Mouse (Mus musculus): ENCODE results near the gene Atg4d.
"Not testable (repeated sequence)": the region's sequence is repeated elsewhere in the genome, so short reads cannot be mapped to it uniquely, and the experiment has no call there.

Atg4d gene

DNA sequence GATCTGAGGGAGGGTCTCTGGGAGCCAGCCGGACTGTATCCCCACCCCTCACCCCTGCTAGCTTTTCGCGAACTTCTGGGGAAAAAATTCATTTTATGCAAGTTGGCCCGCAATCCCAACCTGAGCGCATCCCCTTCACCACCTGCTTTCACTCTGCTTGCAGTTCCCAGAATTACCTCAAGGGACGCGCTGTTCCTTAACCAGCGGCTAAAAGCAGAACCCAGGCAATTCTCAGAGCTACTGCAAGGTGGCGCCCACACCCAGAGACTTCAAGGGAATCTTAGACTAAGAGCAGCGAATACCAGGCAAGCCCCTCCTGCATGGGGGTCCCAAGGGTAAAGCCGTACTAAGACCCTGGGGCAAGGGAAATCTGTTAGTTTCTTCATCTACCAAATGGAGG, 23.8 kb upstream of the Atg4d start:
- DNase-seq (ENCODE audit: low spot score), result peak; percentile 87

DNA sequence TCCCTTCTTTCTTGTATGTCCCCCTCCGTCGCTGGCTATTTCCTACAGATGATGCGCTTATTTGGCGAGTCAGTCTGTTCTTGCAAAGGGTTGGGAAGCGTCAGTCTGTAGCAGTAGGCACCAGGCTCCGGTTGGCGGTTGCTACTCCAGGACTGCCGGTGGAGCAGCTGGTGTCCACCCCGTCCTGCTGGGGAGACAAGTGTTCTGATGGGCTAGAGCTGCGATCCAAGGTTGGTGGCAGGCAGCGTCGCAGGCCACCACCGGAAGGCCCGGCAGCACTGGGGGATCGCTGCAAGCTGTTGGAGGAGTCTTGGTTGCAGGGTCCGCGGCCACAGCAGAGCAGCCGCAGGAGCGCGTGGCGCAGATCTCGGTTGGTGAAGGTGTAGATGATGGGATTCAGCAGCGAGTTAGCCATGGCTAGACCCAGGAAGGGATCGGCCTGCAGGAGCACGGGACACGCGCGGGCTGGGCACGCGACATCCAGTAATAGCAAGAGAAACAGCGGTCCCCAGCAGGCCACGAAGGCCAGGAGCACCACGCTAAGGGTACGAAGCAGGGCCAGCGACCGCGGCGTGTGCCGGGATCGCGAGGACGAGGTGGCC, 21.2 kb upstream of the Atg4d start:
- DNase-seq (ENCODE audit: low spot score), result no peak

GRCm38 (mm10) chr9:21244428-21245112, 20.5 kb upstream of the Atg4d start:
- DNase-seq (ENCODE audit: low spot score), result no peak

GRCm38 (mm10) chr9:21245113-21245487, 20.0 kb upstream of the Atg4d start:
- no peak for DNase-seq (ENCODE audit: low spot score)

DNA sequence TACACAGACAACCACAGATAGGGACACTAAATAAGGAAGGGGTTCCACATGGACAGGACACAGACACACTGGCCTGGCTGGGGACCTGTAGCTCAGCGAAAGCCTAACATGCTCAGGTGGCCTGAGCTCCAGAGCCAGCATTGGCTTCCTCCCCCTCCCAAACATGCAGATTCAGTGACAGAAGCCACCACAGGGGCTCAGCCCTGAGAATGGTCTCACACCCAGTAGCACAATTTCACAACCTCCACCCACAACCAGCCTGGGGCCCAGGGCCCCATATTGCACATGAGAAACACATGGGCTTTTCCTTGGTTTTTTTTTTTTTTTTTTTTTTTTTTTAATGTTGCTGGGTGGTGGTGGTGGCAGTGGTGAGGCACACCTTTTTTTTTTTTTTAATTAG, 18.8 kb upstream of the Atg4d start:
- DNase-seq (ENCODE audit: low spot score), result no peak

- no peak for DNase-seq (ENCODE audit: low spot score)
Observed at GRCm38 (mm10) chr9:21248326-21248725, 16.8 kb upstream of the Atg4d start, which contains the start of gene S1pr5. S1pr5 (minus strand) TSS chr9:21248443.

DNA sequence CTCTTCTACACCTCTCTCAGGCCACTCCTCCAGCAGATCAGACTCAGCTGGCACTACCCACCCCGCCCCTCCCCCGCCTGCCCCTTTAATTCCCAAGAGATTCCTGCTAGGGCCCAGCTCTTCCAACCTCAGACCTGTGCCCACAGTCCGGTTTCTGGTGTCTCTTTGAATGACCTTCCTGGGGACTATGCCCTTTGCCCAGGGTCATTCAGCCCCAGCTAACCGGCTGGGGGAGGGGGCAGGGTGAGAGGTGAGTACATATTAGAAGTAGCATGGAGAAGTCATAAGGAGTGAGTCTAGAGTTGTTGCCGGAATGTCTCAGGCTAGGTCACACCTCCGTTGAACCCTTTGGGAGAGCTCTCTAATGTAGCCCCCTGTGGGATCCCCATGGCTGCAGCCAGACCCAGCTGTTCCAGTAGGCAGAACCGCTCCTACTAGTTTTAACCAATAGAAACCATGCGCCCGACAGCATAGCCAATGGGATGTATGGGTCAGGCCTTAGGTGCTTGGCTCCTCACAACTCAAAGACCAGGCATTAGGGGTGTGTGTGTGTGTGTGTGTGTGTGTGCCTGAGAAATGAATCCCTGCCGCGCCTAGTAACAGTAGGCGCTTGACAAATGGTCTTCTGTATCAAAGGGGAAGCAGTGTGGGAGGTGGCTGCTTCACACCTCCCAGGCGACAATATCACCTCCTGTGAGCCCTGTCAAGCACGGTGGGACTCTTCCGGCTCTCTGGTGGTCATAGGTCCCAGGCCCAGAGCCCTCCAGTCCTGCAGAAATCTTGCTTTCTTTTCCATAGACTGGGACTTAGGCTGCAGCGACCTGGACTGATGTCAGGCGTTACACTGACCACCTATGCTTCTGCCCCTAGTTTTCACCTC, 15.2 kb upstream of the Atg4d start:
- DNase-seq (ENCODE audit: low spot score), result no peak

DNA sequence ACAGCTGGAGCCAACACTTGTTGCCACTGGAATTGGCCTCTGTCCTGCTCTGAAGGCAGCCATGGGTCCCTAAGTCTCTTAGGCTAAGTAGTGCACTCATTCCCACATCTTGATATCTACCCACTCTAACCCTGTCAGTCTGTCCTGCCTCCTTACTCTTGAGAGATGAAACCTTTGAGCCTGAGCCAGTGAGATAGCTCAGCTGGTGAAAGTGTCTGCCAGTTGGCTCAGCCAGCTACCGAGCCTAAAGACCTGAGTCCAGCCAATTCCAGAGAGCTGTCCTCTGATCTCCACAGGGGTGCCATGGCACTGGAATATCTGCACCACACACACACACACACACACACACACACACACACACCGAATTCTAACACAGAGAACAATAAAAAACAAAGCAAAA, 14.6 kb upstream of the Atg4d start:
- no peak for DNase-seq (ENCODE audit: low spot score)

- DNase-seq (ENCODE audit: low spot score), result no peak
Observed at GRCm38 (mm10) chr9:21251116-21251735, 13.9 kb upstream of the Atg4d start.

DNA sequence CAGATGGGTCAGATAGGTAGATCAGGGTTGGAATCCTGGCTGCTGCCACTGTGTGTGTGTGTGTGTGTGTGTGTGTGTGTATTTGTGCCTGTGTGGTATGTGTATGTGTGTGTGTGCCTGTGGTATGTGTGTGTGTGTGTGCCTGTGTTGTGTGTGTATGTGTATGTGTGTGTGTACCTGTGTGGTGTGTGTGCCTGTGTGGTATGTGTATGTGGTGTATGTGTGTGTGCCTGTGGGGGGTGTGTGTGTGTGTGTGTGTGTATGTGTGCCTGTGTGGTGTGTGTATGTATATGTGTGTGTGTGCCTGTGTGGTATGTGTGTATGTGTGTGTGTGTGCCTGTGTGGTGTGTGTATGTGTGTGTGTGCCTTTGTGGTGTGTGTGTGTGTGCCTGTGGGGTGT, 10.4 kb upstream of the Atg4d start:
- no peak for DNase-seq (ENCODE audit: low spot score)

- not testable (repeated sequence) for DNase-seq (ENCODE audit: low spot score)
Observed at GRCm38 (mm10) chr9:21256349-21256748, 8.7 kb upstream of the Atg4d start.

- no peak for DNase-seq (ENCODE audit: low spot score)
Observed at GRCm38 (mm10) chr9:21260491-21261040, 4.5 kb upstream of the Atg4d start.

GRCm38 (mm10) chr9:21261831-21262230, 3.3 kb upstream of the Atg4d start:
- no peak for DNase-seq (ENCODE audit: low spot score)

DNA sequence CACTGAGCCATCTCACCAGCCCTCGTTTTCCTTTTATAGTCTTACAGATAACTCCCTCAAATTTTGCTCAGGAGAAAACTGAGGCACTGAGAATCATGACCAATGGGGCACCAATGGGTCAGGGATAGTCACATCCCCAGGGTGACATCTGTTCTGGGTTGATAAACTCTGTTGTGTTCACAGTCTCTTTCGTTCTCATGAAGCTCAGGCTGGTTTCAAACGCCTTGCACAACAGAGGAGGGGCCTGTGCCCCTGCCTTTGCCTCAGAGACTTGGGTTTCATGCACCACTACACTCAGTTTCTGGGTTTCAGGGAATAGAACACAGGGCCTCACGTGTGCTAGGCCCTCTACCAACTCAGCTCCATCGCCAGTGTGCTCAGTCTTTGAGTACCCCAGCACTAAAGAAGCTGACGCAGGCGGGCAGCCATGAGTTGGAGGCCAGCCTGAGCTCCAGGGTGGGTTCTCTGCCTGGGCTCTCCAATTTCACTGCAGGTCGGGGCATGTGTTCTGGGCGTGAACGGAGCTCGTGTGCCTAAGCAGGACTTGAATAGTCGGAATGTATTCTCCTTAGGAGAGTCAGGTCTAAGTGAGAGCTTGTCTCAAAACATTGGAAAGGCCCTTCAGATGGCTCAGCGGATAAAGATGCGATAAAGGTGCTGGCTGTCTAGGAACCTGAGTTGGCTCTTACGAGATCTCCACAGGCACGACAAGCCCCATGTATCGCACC, 657 bp upstream of the Atg4d start:
- DNase-seq (ENCODE audit: low spot score), result peak; percentile 92

GRCm38 (mm10) chr9:21265611-21266010, 518 bp downstream of the Atg4d start:
- DNase-seq (ENCODE audit: low spot score), result no peak

DNA sequence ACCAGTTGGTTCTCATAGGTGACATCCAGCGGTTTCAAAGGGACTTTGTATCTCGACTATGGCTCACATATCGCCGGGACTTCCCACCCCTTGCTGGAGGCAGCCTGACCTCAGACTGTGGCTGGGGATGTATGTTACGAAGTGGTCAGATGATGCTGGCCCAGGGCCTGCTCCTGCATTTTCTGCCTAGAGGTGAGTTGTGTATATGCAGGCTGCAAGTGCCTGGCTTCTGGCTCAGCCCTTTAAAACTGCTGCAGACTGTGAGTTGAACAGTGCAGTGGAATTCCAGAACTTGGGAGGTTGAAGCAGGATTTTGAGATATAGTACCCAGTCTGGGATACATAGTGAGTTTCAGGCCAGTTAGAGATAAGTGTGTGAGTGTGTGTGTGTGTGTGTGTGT, 1.8 kb downstream of the Atg4d start:
- DNase-seq (ENCODE audit: low spot score), result no peak

GRCm38 (mm10) chr9:21268305-21268704, 3.2 kb downstream of the Atg4d start:
- no peak for DNase-seq (ENCODE audit: low spot score)

GRCm38 (mm10) chr9:21269590-21269989, 4.5 kb downstream of the Atg4d start:
- not testable (repeated sequence) for DNase-seq (ENCODE audit: low spot score)

GRCm38 (mm10) chr9:21272391-21272790, 7.3 kb downstream of the Atg4d start:
- DNase-seq (ENCODE audit: low spot score), result no peak

DNA sequence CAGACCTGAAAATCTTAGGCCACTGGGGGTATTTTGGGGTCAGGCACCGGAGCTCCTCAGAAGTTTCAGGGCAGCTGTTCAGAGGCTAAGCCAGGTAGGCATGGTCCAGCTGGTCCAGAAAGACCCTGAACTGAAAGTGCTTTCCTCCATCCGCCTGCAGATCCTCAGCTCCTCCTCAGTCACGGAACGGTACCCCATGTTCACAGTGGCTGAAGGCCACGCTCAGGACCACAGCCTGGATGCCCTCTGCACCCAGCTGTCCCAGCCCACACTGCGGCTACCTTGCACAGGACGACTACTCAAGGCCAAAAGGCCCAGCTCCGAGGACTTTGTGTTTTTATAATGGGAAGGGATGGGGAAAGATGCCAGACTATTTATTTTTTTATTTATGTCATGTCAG, 8.0 kb downstream of the Atg4d start:
- DNase-seq (ENCODE audit: low spot score), result no peak

DNA sequence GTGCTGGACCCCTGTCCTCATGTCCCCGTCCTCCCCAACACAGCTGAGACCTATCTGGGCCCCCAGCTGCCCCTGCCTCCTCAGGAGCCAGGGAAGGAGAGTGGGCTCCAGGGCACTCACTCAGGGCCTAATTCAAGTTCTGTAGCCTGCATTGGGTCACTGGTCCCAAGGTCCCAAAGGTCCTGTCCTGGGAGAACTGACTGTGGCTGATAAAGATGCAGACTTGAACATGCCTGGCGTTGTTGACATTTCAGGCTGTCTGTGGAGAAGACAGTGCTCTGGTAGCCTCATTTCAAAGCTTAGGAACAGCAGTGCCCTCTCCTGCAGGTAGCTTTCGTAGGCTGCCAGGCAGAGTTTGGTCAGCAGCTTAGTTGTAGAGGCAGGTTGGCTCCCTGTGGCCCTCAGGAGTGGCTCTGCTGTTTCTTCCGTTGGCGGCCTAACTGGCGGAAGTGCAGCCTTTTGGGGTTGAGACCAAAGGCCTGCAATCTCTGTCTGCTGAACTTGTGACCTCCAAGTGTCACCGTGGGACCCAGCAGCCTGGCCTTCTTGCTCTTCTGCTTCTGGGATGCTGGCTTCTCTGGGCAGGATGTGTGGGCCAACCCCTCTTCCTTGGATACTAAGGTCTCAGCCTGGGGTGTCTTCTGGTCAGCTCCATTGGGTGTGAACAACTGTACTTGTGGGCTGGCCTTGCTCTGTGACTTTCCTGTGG, 8.6 kb downstream of the Atg4d start:
- DNase-seq (ENCODE audit: low spot score), result no peak

Data from c-Kit-positive CD71-positive TER-119-positive erythroid progenitor cells, embryonic 14.5 days (primary cell).